Mouse (Mus musculus): ENCODE data around the gene Fads6. TPM values are rescaled to one million over a fixed set of nuclear protein-coding genes. Genes with fewer than 3 reads are reported as not detected.

Fads6 gene
- polyA plus RNA-seq, 1 experiment from 2014 or later, result 0.55 TPM

DNA sequence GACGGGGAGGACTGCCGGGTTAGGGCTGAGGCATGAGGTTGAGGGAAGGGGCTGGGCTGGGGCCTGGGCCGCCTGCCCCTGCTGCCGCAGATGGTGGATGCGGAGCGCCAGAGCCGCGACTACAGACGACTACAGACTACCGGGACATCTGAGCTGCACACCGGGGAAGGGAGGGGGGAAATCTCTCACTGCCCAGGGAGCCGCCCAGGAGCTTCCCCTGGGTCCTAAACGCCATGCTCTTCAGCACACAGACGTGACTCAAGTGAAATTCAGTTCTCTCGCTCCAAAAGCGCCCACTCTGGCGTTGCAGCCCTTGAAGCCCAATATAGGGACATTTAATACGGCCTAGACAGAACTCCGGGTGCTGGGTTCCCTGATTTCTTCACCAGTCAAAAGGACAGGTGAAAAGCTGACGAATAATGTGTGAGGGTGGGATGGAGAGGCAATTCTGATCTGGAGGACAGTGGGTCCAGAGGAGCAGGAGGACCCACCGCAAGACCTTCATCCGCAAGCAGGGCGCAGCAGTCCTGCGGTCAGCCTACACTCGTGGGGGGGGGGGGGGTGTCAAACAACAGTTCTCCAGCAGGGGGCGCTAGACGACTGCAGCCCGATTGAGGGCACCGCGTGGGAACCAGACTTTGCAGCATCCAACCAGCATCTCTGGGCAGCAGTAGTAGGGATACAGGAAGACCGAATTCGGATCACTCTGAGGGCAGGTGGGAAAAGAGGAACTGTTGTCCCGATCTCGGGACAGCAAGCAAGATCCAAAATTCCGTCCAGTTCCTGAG lies 24.6 kb upstream of the Fads6 start, which contains the start of gene Ush1g:
TSS of gene Ush1g (minus strand) at position 136 of the 788 bp plus-strand sequence.
- Histone ChIP-seq H3K27ac (no peak within 1 kb of the TSS), H3K4me2 (peak within 1 kb of the TSS; percentile 40), H3K9me3 (replicated peaks) (no peaks in the 10 kb centered on the region), H3K27me3 (peaks cover 91% of the 10 kb centered on the region), H3K36me3 (no peaks in the 10 kb centered on the region), H3K4me1 (peaks cover 31% of the 10 kb centered on the region), H3K9ac (no peak within 1 kb of the TSS), H3K4me3 (replicated peaks) (peak within 1 kb of the TSS; percentile 24)
- ATAC-seq (replicated peaks; ENCODE audit: low FRiP score), result no peak; the same call in 1 of the 2 replicates
- WGBS, result 4% methylated on average over 35 of the region's 35 CpGs

DNA sequence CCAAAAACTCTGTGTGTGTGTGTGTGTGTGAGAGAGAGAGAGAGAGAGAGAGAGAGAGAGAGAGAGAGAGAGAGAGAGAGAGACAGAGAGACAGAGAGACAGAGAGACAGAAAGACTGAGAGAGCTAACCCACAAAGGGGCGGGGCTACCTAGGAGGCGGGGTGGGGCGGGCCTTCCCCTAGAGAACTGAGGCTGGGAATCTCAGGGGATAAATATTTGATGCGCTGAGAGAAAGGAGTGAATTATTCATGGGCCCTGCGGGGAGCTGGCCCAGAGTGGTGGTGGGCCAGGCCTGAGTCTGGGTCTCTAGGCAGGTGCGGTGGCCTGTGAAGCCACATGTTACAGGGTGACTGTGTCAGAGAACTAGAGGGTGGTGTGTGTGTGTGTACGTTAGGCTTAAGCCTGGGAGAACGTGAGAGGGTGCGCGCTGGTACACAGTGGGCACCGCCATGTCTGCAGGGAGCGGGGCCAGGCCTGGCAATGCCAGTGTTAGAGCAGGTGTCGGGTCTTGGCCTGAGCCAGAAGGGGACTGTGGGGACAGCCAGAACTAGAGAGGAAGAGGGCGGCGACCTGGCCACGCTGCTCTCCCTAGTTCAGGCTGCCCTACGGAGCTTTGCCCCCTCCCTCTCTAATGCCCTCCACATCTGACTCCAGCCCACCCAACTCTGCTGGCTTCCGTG lies 22.4 kb upstream of the Fads6 start:
- Histone ChIP-seq H3K27me3 (peaks cover 100% of the 10 kb centered on the region), H3K9ac (no peak overlapping the region), H3K4me2 (no peak overlapping the region), H3K4me1 (peaks cover 31% of the 10 kb centered on the region), H3K4me3 (replicated peaks) (no peak overlapping the region), H3K27ac (no peak overlapping the region), H3K36me3 (no peaks in the 10 kb centered on the region), H3K9me3 (replicated peaks) (no peaks in the 10 kb centered on the region)
- ATAC-seq (replicated peaks; ENCODE audit: low FRiP score), result no peak
- 13% methylated on average over 18 of the region's 18 CpGs for WGBS

DNA sequence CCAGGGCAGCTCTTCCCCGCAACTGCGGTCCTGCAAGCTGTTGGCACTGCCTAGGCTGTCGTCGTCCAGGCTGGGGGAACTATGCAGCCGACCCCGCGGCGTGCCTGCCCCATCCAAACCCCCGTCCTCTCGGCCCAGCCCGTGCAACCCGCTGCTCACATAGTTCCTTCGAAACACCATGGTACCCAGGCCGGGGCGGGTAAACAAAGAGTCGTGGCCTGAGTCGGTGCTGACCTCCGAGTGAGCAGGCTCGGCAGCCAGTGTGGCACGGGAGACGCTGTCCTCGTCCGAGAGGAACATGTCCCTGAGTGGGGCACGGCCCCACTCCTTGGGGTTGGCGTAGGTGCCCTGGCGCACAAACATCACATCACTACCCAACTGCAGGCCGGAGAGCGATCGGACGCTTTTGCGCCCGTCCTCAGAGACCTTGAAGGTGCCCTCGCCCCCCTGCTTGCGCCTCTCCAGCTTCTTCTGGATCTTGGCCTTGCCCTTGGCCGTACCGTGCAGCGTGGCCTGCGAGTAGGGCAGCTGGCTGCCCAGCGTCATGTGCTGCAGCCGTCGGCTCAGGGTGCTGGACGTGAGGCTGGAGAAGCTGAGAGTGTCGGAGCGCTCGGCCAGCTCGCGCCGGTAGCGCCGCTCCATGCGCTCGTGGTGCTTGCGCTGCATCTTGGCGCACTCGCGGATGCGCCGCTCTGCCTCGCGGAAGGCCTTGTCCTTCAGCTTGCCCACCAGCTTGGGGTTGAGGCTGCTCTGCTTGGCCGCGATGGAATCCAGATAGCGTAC lies 21.0 kb upstream of the Fads6 start:
- ATAC-seq (replicated peaks; ENCODE audit: low FRiP score), result no peak
- Histone ChIP-seq H3K9ac (no peak overlapping the region), H3K36me3 (no peaks in the 10 kb centered on the region), H3K9me3 (replicated peaks) (no peaks in the 10 kb centered on the region), H3K27me3 (peaks cover 99% of the 10 kb centered on the region), H3K4me2 (peak overlapping the region; percentile 22; the same call in 1 of the 2 replicates), H3K27ac (no peak overlapping the region), H3K4me1 (peaks cover 31% of the 10 kb centered on the region), H3K4me3 (replicated peaks) (0 out of 2 replicates have a peak overlapping the region, but pooled peaks have one; percentile 7)
- 5% methylated on average over 63 of the region's 63 CpGs for WGBS

DNA sequence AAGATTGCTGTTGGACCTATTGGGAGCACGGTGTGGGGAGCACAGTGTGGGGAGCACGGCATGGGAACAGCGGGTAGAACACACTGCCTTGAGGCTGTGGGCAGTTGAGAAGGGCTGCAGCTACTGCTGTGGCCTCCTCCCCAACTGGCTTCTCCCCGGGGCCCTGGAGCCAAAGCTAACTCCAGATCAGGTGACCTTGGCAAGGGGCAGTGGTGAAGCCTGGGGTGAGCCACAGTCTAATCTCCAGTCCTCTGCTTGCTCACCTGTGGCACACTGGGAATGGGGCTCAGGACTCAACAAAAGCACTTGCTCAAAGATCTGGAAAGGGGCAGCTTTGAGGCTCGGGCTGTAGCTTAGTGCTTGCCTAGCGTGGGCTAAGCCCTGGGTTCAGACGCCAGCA lies 19.7 kb upstream of the Fads6 start:
- WGBS, result 66% methylated on average over 7 of the region's 7 CpGs
- Histone ChIP-seq H3K4me3 (replicated peaks) (no peak overlapping the region), H3K9me3 (replicated peaks) (no peaks in the 10 kb centered on the region), H3K4me2 (no peak overlapping the region), H3K27me3 (peaks cover 99% of the 10 kb centered on the region), H3K27ac (no peak overlapping the region), H3K36me3 (no peaks in the 10 kb centered on the region), H3K4me1 (peaks cover 27% of the 10 kb centered on the region), H3K9ac (no peak overlapping the region)
- ATAC-seq (replicated peaks; ENCODE audit: low FRiP score), result no peak

DNA sequence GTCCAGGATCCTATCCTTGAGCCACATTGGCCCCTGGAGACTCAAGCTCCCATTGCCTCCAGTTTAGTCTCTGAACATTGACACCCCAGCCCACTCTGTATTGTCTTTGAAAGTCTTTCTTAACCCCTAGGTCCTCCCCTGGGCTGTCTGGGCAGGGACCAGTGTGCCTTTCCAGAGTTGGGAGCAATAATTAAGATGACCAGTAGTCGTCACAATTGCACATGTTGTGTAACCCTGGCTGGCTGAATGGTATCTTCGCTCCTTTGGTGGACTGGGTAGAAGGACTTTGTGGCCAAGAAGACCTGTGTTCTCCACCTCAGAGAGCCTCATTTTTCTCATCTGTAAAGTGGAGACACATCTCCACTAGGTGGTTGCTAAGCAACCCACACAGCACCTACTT lies 16.8 kb upstream of the Fads6 start:
- Histone ChIP-seq H3K27me3 (peaks cover 77% of the 10 kb centered on the region), H3K4me2 (no peak overlapping the region), H3K9me3 (replicated peaks) (no peaks in the 10 kb centered on the region), H3K4me3 (replicated peaks) (no peak overlapping the region), H3K4me1 (peaks cover 12% of the 10 kb centered on the region; the same call in 1 of the 2 replicates), H3K36me3 (no peaks in the 10 kb centered on the region), H3K9ac (no peak overlapping the region), H3K27ac (no peak overlapping the region)
- WGBS, result 44% methylated on average over 2 of the region's 2 CpGs
- ATAC-seq (replicated peaks; ENCODE audit: low FRiP score), result no peak

DNA sequence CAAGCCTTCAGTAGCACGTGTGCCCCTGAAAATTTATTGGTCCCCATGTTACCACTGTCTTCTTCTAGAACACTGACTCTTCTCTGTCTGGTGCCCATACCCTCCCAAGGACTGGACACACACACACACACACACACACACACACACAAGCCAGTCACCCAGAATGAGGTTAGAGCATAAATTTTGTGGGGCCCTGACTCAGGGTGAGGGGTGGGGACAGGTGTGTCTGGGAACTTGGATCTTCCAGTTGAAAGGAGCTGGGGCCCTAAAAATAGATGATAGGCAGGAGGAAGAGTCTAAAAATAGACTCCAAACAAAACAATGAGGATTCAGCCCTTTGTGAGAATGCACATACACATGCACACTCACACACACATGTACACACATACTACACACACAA lies 11.3 kb upstream of the Fads6 start:
- H3K27ac ChIP-seq, result no peak overlapping the region
- no peak overlapping the region for H3K4me2 ChIP-seq
- peaks cover 11% of the 10 kb centered on the region for H3K4me1 ChIP-seq
- no peak overlapping the region for H3K4me3 ChIP-seq (replicated peaks)
- H3K9me3 ChIP-seq (replicated peaks), result no peaks in the 10 kb centered on the region
- no peak overlapping the region for H3K9ac ChIP-seq
- WGBS, result 48% methylated on average over 1 of the region's 1 CpGs
- no peaks in the 10 kb centered on the region for H3K36me3 ChIP-seq
- H3K27me3 ChIP-seq, result peaks cover 34% of the 10 kb centered on the region
- ATAC-seq (replicated peaks; ENCODE audit: low FRiP score), result no peak

DNA sequence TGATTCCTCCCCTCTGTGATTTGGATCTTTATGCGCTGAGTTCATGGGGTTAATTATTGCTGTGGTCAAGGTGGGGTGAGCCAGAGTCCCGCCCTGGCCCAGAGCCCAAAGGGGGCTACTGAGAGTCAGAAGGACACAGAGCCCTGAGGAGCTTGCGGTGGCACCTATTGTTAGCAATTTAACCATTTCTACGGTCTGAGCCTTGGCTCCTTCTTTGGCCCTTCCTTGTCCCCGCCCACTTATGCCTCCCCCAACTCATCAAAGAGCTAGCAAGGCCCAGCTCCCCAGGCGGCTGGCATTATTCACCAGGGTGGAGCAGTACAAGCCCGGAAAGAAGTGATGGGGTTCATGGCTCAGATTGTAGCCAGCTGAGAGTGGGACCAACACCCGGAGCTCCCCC lies 9.4 kb upstream of the Fads6 start, which contains the start of gene Otop2:
TSS of gene Otop2 (plus strand) at position 301 of the 400 bp plus-strand sequence.
- Histone ChIP-seq H3K27me3 (peaks cover 15% of the 10 kb centered on the region), H3K4me2 (no peak within 1 kb of the TSS), H3K9ac (no peak within 1 kb of the TSS), H3K36me3 (no peaks in the 10 kb centered on the region), H3K4me3 (replicated peaks) (no peak within 1 kb of the TSS), H3K9me3 (replicated peaks) (no peaks in the 10 kb centered on the region), H3K4me1 (peaks cover 11% of the 10 kb centered on the region), H3K27ac (no peak within 1 kb of the TSS)
- 0 out of 2 replicates have a peak, but pooled peaks have one; percentile 15 for ATAC-seq (replicated peaks; ENCODE audit: low FRiP score)
- 12% methylated on average over 8 of the region's 8 CpGs for WGBS

DNA sequence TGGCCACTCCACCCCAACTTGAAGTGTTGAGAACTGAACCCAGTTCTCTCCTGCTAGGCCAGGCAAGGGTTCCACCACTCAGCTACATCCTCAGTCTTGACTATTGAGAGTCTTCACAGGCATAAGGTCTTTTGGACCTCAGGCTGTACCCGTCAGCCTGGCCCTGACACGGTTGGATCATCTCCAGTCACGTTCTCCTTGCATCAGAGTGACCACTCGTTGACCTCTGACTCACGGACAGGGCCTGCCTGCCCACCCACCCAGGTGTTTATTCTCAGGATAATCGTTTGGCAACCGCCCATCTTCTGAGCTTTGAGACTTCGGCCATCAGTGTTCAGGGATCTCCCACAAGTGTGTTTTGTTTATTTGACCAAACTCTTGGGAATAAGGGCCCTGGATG lies 5.7 kb upstream of the Fads6 start:
- no peak overlapping the region for H3K9ac ChIP-seq
- H3K27me3 ChIP-seq, result peaks cover 25% of the 10 kb centered on the region
- H3K4me2 ChIP-seq, result no peak overlapping the region
- H3K36me3 ChIP-seq, result no peaks in the 10 kb centered on the region
- H3K4me3 ChIP-seq (replicated peaks), result no peak overlapping the region
- WGBS, result 54% methylated on average over 8 of the region's 8 CpGs
- peaks cover 11% of the 10 kb centered on the region for H3K4me1 ChIP-seq
- no peaks in the 10 kb centered on the region for H3K9me3 ChIP-seq (replicated peaks)
- ATAC-seq (replicated peaks; ENCODE audit: low FRiP score), result no peak
- H3K27ac ChIP-seq, result no peak overlapping the region

DNA sequence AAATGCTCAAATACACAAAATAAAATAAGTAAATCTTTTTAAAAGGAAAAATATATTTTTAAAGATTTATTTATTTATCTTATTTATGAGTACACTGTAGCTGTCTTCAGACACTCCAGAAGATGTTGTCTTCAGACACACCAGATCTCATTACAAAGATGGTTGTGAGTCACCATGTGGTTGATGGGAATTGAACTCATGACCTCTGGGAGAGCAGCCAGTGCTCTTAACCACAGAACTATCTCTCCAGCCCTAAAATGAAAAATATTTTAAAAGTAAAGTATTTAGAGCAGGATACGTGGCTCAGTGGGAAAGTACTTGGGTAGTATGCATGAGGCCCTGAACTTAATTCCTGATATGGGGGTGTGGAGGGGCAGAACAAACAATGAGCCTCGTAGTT lies 3.9 kb upstream of the Fads6 start:
- peaks cover 16% of the 10 kb centered on the region for H3K4me1 ChIP-seq
- no peaks in the 10 kb centered on the region for H3K9me3 ChIP-seq (replicated peaks)
- 84% methylated on average over 2 of the region's 2 CpGs for WGBS
- no peak overlapping the region for H3K4me2 ChIP-seq
- no peak for ATAC-seq (replicated peaks; ENCODE audit: low FRiP score)
- H3K9ac ChIP-seq, result no peak overlapping the region
- peaks cover 35% of the 10 kb centered on the region for H3K27me3 ChIP-seq
- no peak overlapping the region for H3K4me3 ChIP-seq (replicated peaks)
- H3K27ac ChIP-seq, result no peak overlapping the region
- H3K36me3 ChIP-seq, result no peaks in the 10 kb centered on the region

DNA sequence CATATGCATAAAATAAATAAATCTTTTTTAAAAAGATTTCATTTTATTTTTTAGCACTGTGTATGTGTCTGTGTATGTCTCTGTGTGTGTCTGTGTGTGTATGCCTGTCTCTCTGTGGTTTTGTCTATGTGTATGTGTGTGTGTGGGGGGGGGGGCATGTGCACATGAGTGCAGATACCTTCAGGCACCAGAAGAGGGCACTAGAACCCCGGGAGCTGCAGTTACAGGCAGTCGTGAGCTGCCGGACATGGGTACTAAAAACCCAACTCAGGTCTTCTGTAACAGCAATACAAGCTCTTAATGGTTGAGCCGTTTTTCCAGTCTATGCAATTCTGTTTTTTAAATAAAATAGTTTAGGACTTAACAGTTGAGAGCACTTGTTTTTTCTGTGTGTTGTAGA lies 3.3 kb upstream of the Fads6 start:
- Histone ChIP-seq H3K4me2 (no peak overlapping the region), H3K36me3 (no peaks in the 10 kb centered on the region), H3K9ac (no peak overlapping the region), H3K27me3 (peaks cover 41% of the 10 kb centered on the region), H3K9me3 (replicated peaks) (no peaks in the 10 kb centered on the region), H3K4me1 (peaks cover 13% of the 10 kb centered on the region), H3K27ac (no peak overlapping the region), H3K4me3 (replicated peaks) (no peak overlapping the region)
- no peak for ATAC-seq (replicated peaks; ENCODE audit: low FRiP score)
- WGBS, result 84% methylated on average over 4 of the region's 4 CpGs

DNA sequence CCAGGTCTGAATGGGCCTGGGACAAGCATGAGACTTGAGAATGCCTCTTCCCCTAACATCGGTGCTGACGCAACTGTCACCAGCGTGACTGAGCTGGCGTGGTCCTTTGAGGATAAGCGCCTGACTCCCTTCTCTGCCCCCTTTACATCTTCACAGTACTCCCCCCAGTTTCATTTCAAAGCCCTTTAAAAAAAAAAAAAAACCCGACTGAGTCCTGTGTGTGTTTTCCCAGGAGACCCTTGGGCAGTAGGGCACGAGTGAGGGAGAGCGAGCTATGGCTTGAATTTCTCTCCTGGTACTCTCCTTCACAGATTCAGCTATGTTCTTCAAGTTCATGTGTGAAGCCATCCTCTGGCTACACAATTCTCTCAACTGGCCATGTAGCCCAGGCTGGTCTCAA lies 697 bp upstream of the Fads6 start:
- Histone ChIP-seq H3K4me3 (replicated peaks) (no peak overlapping the region), H3K27ac (no peak overlapping the region), H3K4me1 (peaks cover 13% of the 10 kb centered on the region), H3K9ac (no peak overlapping the region), H3K27me3 (peaks cover 45% of the 10 kb centered on the region), H3K4me2 (0 out of 2 replicates have a peak overlapping the region, but pooled peaks have one; percentile 68), H3K36me3 (no peaks in the 10 kb centered on the region), H3K9me3 (replicated peaks) (no peaks in the 10 kb centered on the region)
- 56% methylated on average over 8 of the region's 8 CpGs for WGBS
- ATAC-seq (replicated peaks; ENCODE audit: low FRiP score), result no peak
